Mouse (Mus musculus) stomach, embryonic 15.5 days (tissue): Measurements from ENCODE around the gene Tet3. TPM values are rescaled to one million over a fixed set of nuclear protein-coding genes. Genes with fewer than 3 reads are reported as not detected.

Source experiments
- ATAC-seq: fragments of 200-750 bp; cut with Nextera tagmentation; 2 replicates; pipeline ENCODE4 v1.8.0; 2017; ENCODE audit warnings: low read depth, moderate number of reproducible peaks, moderate TSS enrichment; ENCODE audit not compliant: insufficient read depth, low FRiP score
- H3K27ac ChIP-seq: fragments of 300-500 bp; sonication (generic); 2 replicates; pipeline ENCODE4 v1.5.1; 2015; ENCODE audit warnings: mild to moderate bottlenecking, inconsistent platforms
- H3K27me3 ChIP-seq: fragments of 300-500 bp; sonication (generic); replicated peaks from 2 replicates; pipeline ENCODE4 v1.6.1; 2015; ENCODE audit warnings: inconsistent platforms
- H3K36me3 ChIP-seq: fragments of 300-500 bp; sonication (generic); 2 replicates; pipeline ENCODE4 v1.6.1; 2015; ENCODE audit warnings: inconsistent platforms
- H3K4me1 ChIP-seq: fragments of 300-500 bp; sonication (generic); 2 replicates; pipeline ENCODE4 v1.6.1; 2015; ENCODE audit warnings: inconsistent platforms
- H3K4me2 ChIP-seq: fragments of 300-500 bp; sonication (generic); 2 replicates; pipeline ENCODE4 v1.6.1; 2015; ENCODE audit warnings: mild to moderate bottlenecking, inconsistent platforms
- H3K4me3 ChIP-seq: fragments of 300-500 bp; sonication (generic); replicated peaks from 2 replicates; pipeline ENCODE4 v1.5.1; 2015; ENCODE audit warnings: inconsistent platforms
- H3K9ac ChIP-seq: fragments of 300-500 bp; sonication (generic); 2 replicates; pipeline ENCODE4 v1.6.1; 2015; ENCODE audit warnings: inconsistent platforms
- H3K9me3 ChIP-seq: fragments of 300-500 bp; sonication (generic); 2 replicates; pipeline ENCODE4 v1.6.1; 2016; ENCODE audit warnings: inconsistent platforms
- WGBS: fragments of 180-500 bp; shearing (Covaris S2); methylation state at CpG from one replicate; pipeline ENCODE4 v1.1.7; 2015; 5-methylcytosine and 5-hydroxymethylcytosine counted together
- polyA plus RNA-seq: library from polyadenylated mRNA; unstranded; fragments of >200 nt; fragmentation: Nextera tagmentation; extraction: Ambion mirVana; gene quantifications from 2 replicates; pipeline ENCODE4 v1.2.1, GENCODE M21; 2015

Tet3 gene
- polyA plus RNA-seq, result 39.6 and 40.0 TPM in 2 replicates

DNA sequence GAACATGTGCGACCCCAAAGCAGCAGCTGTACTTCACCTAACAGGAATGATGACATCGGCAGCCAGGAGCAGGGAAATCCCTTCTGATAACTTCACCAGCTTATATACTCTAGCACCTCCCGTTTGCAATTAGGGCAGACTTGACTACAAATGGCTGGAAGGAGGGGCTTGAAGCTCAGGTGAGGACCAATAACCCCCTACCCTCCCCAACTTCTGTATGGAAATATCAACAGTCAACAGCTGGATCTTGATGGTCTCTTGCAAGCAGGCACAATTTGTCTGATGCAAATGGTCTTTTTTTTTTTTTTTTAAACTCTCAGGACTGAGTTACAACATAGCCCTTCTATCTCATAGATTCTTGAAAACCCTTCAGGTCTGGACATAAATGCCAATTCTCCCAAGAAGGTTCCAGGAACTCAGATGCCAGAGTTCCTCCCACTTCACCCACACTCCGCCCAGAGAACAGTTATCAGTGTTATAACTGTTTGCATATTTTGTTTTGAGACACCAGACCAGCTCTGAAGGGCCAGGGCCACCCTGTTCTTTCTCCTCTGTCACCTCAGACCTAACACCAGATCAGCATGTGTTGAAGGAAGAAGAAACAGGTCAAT is at the start of gene Tet3:
Gene Tet3 (minus strand): TSS at position 51 of the 611 bp plus-strand sequence.
- no peak for ATAC-seq
- no peak within 1 kb of the TSS for H3K4me3 ChIP-seq
- no peaks in the 10 kb centered on the region for H3K9me3 ChIP-seq
- no peak within 1 kb of the TSS for H3K9ac ChIP-seq
- H3K36me3 ChIP-seq, result no peaks in the 10 kb centered on the region
- peak within 1 kb of the TSS; percentile 96 for H3K27ac ChIP-seq
- H3K4me1 ChIP-seq, result peaks cover 20% of the 10 kb centered on the region
- 52% methylated on average over 4 of the region's 4 CpGs for WGBS
- peak within 1 kb of the TSS; percentile 94; the same call in 1 of the 2 replicates for H3K4me2 ChIP-seq
- H3K27me3 ChIP-seq, result no peaks in the 10 kb centered on the region

- no peak for ATAC-seq
- H3K4me3 ChIP-seq, result peak overlapping the region; percentile 88
- 22% methylated on average over 6 of the region's 6 CpGs for WGBS
- peak overlapping the region; percentile 99; the same call in 1 of the 2 replicates for H3K27ac ChIP-seq
- H3K27me3 ChIP-seq, result no peaks in the 10 kb centered on the region
- H3K9ac ChIP-seq, result no peak overlapping the region
- H3K36me3 ChIP-seq, result no peaks in the 10 kb centered on the region
- peaks cover 11% of the 10 kb centered on the region; the same call in 1 of the 2 replicates for H3K4me1 ChIP-seq
- no peaks in the 10 kb centered on the region for H3K9me3 ChIP-seq
- peak overlapping the region; percentile 66 for H3K4me2 ChIP-seq
These were observed 48.3 kb upstream of the Tet3 start for GRCm38 (mm10) chr6:83507168-83507546.

DNA sequence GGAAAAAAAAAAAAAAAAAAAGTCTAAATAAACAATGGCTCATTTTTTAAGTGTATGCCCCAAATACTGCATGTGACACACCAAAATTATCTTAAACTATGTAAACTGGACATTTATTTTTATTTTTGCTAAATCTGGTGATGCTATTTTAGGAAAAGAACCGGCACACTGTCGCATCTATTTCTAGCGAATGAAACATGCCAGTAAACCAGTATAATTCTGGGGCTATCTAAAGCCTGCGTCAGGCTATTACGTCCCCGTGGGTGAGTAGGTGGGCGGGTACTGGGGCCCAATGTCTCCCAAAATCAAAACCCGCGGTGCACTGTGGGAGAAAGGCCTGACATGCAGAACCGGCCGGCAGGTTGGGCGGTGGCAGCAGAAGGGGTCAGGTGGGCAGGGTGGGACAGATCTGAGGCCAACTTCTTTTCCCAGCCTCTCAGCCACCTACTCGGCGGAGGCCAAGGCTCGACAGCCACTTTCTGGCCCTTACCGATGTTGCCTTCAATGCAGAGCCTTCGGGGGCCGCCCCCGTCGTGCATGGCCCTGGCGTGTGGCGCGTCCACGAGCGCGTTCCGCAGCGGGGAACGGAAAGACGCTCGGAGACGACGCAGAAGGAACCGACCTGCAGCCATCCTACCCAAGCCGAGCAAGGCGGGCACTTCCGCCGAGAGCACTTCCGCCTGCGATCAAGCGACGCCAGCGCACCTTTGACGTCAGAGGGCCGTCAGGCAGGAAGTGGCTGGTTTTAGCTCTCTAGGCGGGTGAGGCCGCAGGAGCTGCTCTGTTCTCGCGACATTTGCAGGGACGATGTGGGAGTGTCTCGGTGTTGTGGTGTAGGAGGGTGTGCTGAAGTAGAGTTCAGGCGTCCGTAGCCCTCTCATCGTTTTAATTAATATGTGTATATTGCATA is 47.6 kb upstream of the Tet3 start, which contains the start of gene Dguok:
Gene Dguok (minus strand): TSS at position 712 of the 910 bp plus-strand sequence.
- peak; percentile 98 for ATAC-seq
- Histone ChIP-seq H3K36me3 (no peaks in the 10 kb centered on the region), H3K4me1 (peaks cover 11% of the 10 kb centered on the region; the same call in 1 of the 2 replicates), H3K4me3 (peak within 1 kb of the TSS; percentile 88), H3K27me3 (no peaks in the 10 kb centered on the region), H3K9ac (peak within 1 kb of the TSS; percentile 85), H3K4me2 (peak within 1 kb of the TSS; percentile 66), H3K9me3 (no peaks in the 10 kb centered on the region), H3K27ac (peak within 1 kb of the TSS; percentile 99)
- under 1% methylated on average over 54 of the region's 54 CpGs for WGBS

GRCm38 (mm10) chr6:83505554-83505953 is 46.7 kb upstream of the Tet3 start:
- no peaks in the 10 kb centered on the region for H3K9me3 ChIP-seq
- no peaks in the 10 kb centered on the region for H3K36me3 ChIP-seq
- no peak overlapping the region for H3K27ac ChIP-seq
- H3K27me3 ChIP-seq, result no peaks in the 10 kb centered on the region
- H3K9ac ChIP-seq, result no peak overlapping the region
- peaks cover 11% of the 10 kb centered on the region; the same call in 1 of the 2 replicates for H3K4me1 ChIP-seq
- peak overlapping the region; percentile 88; the same call in 1 of the 2 replicates for H3K4me3 ChIP-seq
- no peak for ATAC-seq
- H3K4me2 ChIP-seq, result peak overlapping the region; percentile 66; the same call in 1 of the 2 replicates
- 87% methylated on average over 4 of the region's 4 CpGs for WGBS

- Histone ChIP-seq H3K9me3 (no peaks in the 10 kb centered on the region), H3K36me3 (no peaks in the 10 kb centered on the region; the same call in 1 of the 2 replicates), H3K9ac (no peak overlapping the region), H3K4me3 (no peak overlapping the region), H3K27ac (no peak overlapping the region), H3K27me3 (no peaks in the 10 kb centered on the region), H3K4me2 (no peak overlapping the region), H3K4me1 (peaks cover 11% of the 10 kb centered on the region; the same call in 1 of the 2 replicates)
- no peak for ATAC-seq
- WGBS, result 69% methylated on average over 3 of the region's 3 CpGs
These were observed 44.5 kb upstream of the Tet3 start for GRCm38 (mm10) chr6:83503361-83503760.

DNA sequence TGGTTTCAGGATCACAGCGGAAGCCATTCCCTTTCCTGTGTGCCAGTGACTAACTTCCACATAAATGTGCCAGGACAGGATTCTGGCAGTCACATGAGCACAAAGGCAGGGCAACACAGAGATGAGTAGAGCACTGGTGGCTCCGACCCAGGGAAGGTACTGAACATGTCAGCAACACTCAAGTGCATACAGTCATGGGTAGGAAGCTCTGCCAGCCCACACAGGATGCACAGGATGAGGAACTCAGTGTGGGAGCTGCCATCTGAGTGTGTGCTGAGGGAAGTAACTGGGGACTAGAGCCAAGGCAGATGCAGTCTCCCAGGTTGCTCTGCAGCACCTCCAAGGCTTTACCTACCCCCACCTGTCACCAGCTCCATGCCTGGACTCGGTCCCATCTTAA is 43.8 kb upstream of the Tet3 start:
- ATAC-seq, result no peak
- Histone ChIP-seq H3K27ac (peak overlapping the region; percentile 9; the same call in 1 of the 2 replicates), H3K4me1 (peaks cover 11% of the 10 kb centered on the region; the same call in 1 of the 2 replicates), H3K36me3 (no peaks in the 10 kb centered on the region; the same call in 1 of the 2 replicates), H3K9me3 (no peaks in the 10 kb centered on the region), H3K9ac (no peak overlapping the region), H3K4me3 (no peak overlapping the region), H3K4me2 (no peak overlapping the region), H3K27me3 (no peaks in the 10 kb centered on the region)
- WGBS, result 85% methylated on average over 3 of the region's 3 CpGs

DNA sequence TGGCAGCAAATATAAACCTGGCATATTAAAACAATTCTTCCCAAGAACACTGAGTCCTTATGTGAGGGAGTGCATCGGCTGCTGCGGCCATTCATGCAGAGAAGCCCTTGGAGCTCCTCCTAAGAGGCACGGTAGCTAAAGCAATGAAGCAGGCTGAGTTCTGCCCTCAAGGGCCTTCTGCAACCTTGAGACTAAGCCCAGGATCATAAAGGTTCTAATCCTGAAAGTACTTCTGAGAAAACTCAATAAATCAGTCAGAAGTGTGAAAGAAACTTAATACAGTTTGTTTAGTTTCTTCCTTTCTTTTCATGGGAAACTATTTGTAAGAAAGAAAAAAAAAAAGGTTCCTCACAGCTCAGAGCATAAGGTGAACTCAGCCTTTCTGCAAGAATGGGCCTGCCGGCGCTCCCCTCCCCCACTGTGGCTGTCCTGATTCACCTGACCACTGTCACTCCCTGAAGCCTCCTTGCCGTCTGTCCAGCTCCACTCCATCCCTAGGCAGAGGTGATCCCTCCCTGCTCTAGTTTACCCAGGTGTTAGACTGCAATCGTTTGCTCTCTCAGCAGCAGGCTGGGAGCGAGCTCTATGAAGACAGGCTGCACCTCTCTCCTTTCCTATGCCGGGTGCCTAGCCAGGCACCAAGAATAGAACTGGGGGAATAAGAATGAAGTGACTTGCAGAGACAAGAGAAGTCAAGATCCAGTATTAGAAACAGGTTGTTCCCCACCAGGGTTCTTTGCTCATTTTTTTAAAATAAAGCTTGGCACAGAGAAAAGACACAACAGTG is 42.8 kb upstream of the Tet3 start:
- H3K36me3 ChIP-seq, result no peaks in the 10 kb centered on the region; the same call in 1 of the 2 replicates
- WGBS, result 64% methylated on average over 9 of the region's 9 CpGs
- no peak for ATAC-seq
- 0 out of 2 replicates have a peak, but pooled peaks cover 9% of the 10 kb centered on the region for H3K4me1 ChIP-seq
- no peak overlapping the region for H3K4me2 ChIP-seq
- H3K4me3 ChIP-seq, result no peak overlapping the region
- H3K27ac ChIP-seq, result peak overlapping the region; percentile 56; the same call in 1 of the 2 replicates
- no peaks in the 10 kb centered on the region for H3K9me3 ChIP-seq
- no peak overlapping the region for H3K9ac ChIP-seq
- no peaks in the 10 kb centered on the region for H3K27me3 ChIP-seq

GRCm38 (mm10) chr6:83500462-83500861 is 41.6 kb upstream of the Tet3 start:
- H3K9ac ChIP-seq, result no peak overlapping the region
- H3K4me2 ChIP-seq, result no peak overlapping the region
- no peak overlapping the region for H3K27ac ChIP-seq
- H3K27me3 ChIP-seq, result no peaks in the 10 kb centered on the region
- 0 out of 2 replicates have a peak, but pooled peaks cover 9% of the 10 kb centered on the region for H3K4me1 ChIP-seq
- ATAC-seq, result no peak
- no peaks in the 10 kb centered on the region; the same call in 1 of the 2 replicates for H3K36me3 ChIP-seq
- 57% methylated on average over 3 of the region's 3 CpGs for WGBS
- no peaks in the 10 kb centered on the region for H3K9me3 ChIP-seq
- no peak overlapping the region for H3K4me3 ChIP-seq

DNA sequence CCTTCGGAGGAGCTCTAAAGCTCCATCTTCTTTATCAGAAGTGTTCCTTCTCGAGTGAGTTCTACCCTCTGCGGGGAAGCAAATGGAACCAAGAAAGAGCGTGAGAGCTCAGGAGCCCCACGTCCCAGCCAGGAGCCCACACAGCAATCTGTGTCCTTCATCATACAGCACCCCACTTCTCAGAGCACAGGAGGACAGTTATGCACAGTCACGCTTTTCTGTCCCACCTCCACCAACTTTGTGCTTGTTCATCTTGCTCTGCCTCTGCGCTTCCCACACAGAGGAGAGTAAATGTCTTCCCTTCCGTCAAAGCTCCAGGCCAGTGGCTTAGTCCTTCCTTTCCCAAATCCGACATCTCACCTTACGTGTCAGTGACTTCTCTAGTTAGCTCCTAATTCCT is 40.2 kb upstream of the Tet3 start:
- no peak for ATAC-seq
- H3K4me2 ChIP-seq, result no peak overlapping the region
- no peaks in the 10 kb centered on the region; the same call in 1 of the 2 replicates for H3K36me3 ChIP-seq
- no peaks in the 10 kb centered on the region for H3K9me3 ChIP-seq
- H3K27ac ChIP-seq, result no peak overlapping the region
- WGBS, result 90% methylated on average over 10 of the region's 10 CpGs
- no peak overlapping the region for H3K4me3 ChIP-seq
- 0 out of 2 replicates have a peak, but pooled peaks cover 3% of the 10 kb centered on the region for H3K4me1 ChIP-seq
- H3K9ac ChIP-seq, result no peak overlapping the region
- H3K27me3 ChIP-seq, result no peaks in the 10 kb centered on the region

DNA sequence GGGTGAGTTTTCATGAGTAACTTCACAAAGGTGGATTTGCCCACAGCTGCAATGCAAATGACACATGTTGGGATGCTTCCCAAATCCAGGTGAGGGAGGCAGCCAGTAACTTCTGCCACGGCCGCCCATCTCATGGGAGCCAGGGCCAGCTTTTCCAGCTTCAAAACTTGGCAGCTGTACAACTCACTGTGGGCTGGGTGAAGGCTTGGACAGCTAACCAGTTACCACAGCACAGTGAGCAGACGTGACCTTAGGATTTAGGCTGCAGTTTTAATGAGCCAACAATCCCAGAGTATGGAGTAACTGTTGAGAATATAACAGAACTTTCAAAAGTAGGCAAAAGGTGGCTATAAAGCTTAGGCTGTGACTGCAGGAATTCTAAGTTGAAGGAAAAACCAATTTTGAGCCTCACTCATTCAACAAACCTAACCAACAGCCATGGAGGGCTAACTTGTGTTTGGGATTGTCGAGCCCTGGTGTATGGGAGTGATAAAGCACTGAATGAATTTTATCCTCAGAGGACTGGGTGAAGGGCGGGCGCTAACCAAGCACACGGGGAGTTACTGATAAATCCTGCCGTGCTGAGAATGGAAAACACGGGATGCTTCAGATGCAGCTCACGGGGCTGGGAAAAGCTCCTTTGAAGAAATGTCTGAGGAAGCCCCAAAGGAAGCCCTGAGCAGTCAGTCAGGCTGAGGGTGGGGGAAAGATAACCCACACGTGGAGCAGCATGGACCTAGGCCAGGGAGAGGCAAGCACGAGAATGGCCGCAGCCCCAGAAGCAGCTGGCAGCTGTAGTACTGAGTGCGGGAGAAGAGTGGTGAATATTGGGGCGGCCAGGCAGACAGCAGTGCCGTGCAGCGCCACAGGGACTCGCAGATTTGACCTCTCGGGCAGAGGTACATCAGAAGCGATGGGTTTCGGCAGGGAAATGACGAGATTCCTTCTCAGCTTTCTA is 38.1 kb upstream of the Tet3 start:
- Histone ChIP-seq H3K9ac (no peak overlapping the region), H3K27ac (no peak overlapping the region), H3K4me3 (no peak overlapping the region), H3K36me3 (no peaks in the 10 kb centered on the region; the same call in 1 of the 2 replicates), H3K9me3 (no peaks in the 10 kb centered on the region), H3K4me1 (0 out of 2 replicates have a peak, but pooled peaks cover 3% of the 10 kb centered on the region), H3K4me2 (no peak overlapping the region), H3K27me3 (no peaks in the 10 kb centered on the region)
- no peak for ATAC-seq
- WGBS, result 81% methylated on average over 22 of the region's 22 CpGs
